Comparison of ENCODE assay signal across 21 mouse cellular contexts in genomic region chr1:56406786-56407185, GRCm38 (mm10).
"Had no signal": no experiment of that assay in that cellular context is flagged by ENCODE, and none has a peak within 500 bp of the region (broad histone marks: within the 10 kb centered on the region; RNA-seq: fewer than 3 reads in every experiment).

No protein-coding gene starts in this region.

- DNase-seq: cerebellum, adult 8-10 months; cerebellum, adult 9-10 months; cerebellum, adult 9-11 months; cerebellum, postnatal 10 days; cerebellum, postnatal 14 days; cerebellum, postnatal 25 days; cerebellum, postnatal 36 days; embryo, embryonic 11 days; forebrain, postnatal 0 days; gastrocnemius, adult 2 months; gastrocnemius, postnatal 10 days; gastrocnemius, postnatal 14 days; gastrocnemius, postnatal 25 days; gastrocnemius, postnatal 36 days; heart, adult 11 months; heart, adult 18-20 months; heart, adult 2 months had no signal

- ATAC-seq: forebrain, embryonic 13.5 days; forebrain, embryonic 14.5 days; forebrain, embryonic 15.5 days; forebrain, embryonic 16.5 days; forebrain, postnatal 0 days had no signal
